Comparison of ENCODE assay signal across 17 mouse cellular contexts in the genomic region with DNA sequence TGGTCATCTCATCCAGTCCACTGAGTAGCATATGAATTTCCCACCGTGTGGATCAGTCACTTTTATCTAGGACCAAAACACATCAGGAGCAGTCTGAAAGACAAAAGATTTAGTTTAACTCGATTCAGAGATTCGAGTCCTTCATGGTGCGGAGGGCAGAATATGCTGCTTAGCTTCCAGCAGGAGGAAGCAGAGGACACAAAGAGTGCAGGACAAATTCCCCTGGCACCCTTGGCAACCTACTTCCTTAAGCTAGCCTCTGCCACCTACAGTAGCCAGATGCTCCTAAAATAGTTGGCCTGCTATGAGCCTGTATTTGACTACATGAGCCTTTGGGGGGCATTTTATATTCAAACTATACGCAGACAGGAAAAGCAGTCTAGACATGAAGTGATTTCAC.
DNase-seq lines count a peak whose midpoint lies in the region; TF ChIP-seq lines count a peak whose summit lies in the region.
"Had no signal": no experiment of that assay in that cellular context is flagged by ENCODE, and none has a peak within 500 bp of the region (broad histone marks: within the 10 kb centered on the region; RNA-seq: fewer than 3 reads in every experiment).

No protein-coding gene starts in this region.

- H3K9ac ChIP-seq in heart, adult 2 months (ENCODE audit: low read depth, low read length) = no peak overlapping the region
- H3K9ac ChIP-seq: heart, embryonic 15.5 days; liver, embryonic 14.5 days had no signal

- H3K79me2 ChIP-seq in heart, adult 2 months (replicated peaks; ENCODE audit: control insufficient read depth, insufficient read depth, low read length) = no peaks in the 10 kb centered on the region

- H3K27ac ChIP-seq in heart, adult 2 months = no peak overlapping the region
- H3K27ac ChIP-seq in left cerebral cortex, adult 2 months = no peak overlapping the region
- H3K27ac ChIP-seq: heart, embryonic 15.5 days; liver, embryonic 14.5 days; macrophage had no signal

- no peaks in the 10 kb centered on the region for H3K36me3 ChIP-seq in heart, adult 2 months (ENCODE audit: control insufficient read depth, insufficient read depth, low read length)
- H3K36me3 ChIP-seq: heart, embryonic 15.5 days had no signal

- TF ChIP-seq POLR2A in heart, adult 2 months (IDR thresholded peaks at IDR 0.05; ENCODE audit: insufficient read depth, low read depth, low read length) = no peak

- 65% methylated on average over 5 of the region's 5 CpGs for WGBS in heart, adult 2 months

- no peak overlapping the region for H3K4me3 ChIP-seq in heart, adult 2 months
- no peak overlapping the region for H3K4me3 ChIP-seq in left cerebral cortex, adult 2 months
- H3K4me3 ChIP-seq: heart, embryonic 15.5 days had no signal

- no peaks in the 10 kb centered on the region for H3K27me3 ChIP-seq in heart, adult 2 months (ENCODE audit: control insufficient read depth, insufficient read depth, low read length)
- H3K27me3 ChIP-seq: heart, embryonic 15.5 days had no signal

- DNase-seq in cerebellum, postnatal 10 days = peak; percentile 38 to 39
- no peak for DNase-seq in cerebellum, adult 8-10 months
- DNase-seq in heart, adult 2 months = no peak
- no peak for DNase-seq in heart, postnatal 4 days
- no peak for DNase-seq in left cerebral cortex, adult 2 months (ENCODE audit: extremely low spot score in 1 of 2, low spot score in 2 of 2)
- DNase-seq in left cerebral cortex, postnatal 4 days = no peak
- peak; percentile 55 for DNase-seq in 3T3-L1 (ENCODE audit: low read depth, low spot score)
- DNase-seq in urinary bladder, postnatal 10 days (ENCODE audit: low spot score) = no peak
- DNase-seq: adrenal gland, postnatal 25 days; cerebellum, adult 9-11 months; gastrocnemius, postnatal 25 days; heart, postnatal 36 days; kidney, adult 18-20 months; right cerebral cortex, postnatal 14 days had no signal

- TF ChIP-seq EP300 in heart, adult 2 months (IDR thresholded peaks at IDR 0.05; ENCODE audit: insufficient read depth, low read depth, low read length) = no peak

- intact Hi-C loops in heart, adult 2 months (cut with DNase I) = no loop called here
- intact Hi-C loops in left cerebral cortex, adult 2 months (cut with DNase I) = no loop called here
- intact Hi-C loops in left cerebral cortex, postnatal 4 days (cut with DNase I) = no loop called here

- no peaks in the 10 kb centered on the region for H3K4me1 ChIP-seq in heart, adult 2 months (ENCODE audit: control insufficient read depth, insufficient read depth, low read length)
- H3K4me1 ChIP-seq: heart, embryonic 15.5 days had no signal

- TF ChIP-seq CTCF in heart, adult 2 months (IDR thresholded peaks at IDR 0.05) = peak; percentile 30
- TF ChIP-seq CTCF in left cerebral cortex, adult 2 months (IDR thresholded peaks at IDR 0.05) = peak; percentile 10

Comparison
In these comparisons a context has a peak if more than half of its experiments do, and no peak if none do; other contexts are left out.
1. DNase-seq: peak in cerebellum, postnatal 10 days (2 of 2) and 3T3-L1 (single experiment); none in cerebellum, adult 8-10 months (single experiment), heart, adult 2 months (0 of 2), heart, postnatal 4 days (single experiment), left cerebral cortex, adult 2 months (0 of 2), left cerebral cortex, postnatal 4 days (single experiment) and urinary bladder, postnatal 10 days (single experiment).